Mouse (Mus musculus) Patski (cell line): ENCODE data around the gene Glis3. TPM values are rescaled to one million over a fixed set of nuclear protein-coding genes. Genes with fewer than 3 reads are reported as not detected.

Experiments
- ATAC-seq: fragments of 100-300 bp; one replicate; pipeline ENCODE4 v1.8.0; 2021
- CTCF ChIA-PET: fragments of 350-600 bp; sonication (Branson Sonifier 250); formaldehyde crosslinking; loops from one replicate; lab custom pipeline; 2022; ENCODE audit warnings: inconsistent platforms; lab: Charles Lee
- POLR2A ChIA-PET: fragments of 350-600 bp; sonication (Branson Sonifier 250); formaldehyde crosslinking; loops from one replicate; lab custom pipeline; 2022; ENCODE audit warnings: antibody characterized with exemption, inconsistent platforms; lab: Charles Lee
- DNase-seq: peaks from one replicate; pipeline ENCODE4 v3.0.0-alpha.2; 2011; ENCODE audit warnings: low read depth, low spot score
- H3K27me3 ChIP-seq: fragments of 371-371 bp; one replicate; pipeline ENCODE4 v1.5.1; 2021
- CTCF ChIP-seq: fragments of 100-300 bp; IDR thresholded peaks from one replicate; pipeline ENCODE4 v1.5.1; 2021
- in situ Hi-C: fragments of 300-500 bp; cut with MboI; formaldehyde crosslinking; loops from 3 replicates; pipeline ENCODE4 v1.11.1; 2018; ENCODE audit warnings: low pct_unique_long_range_greater_than_20kb, mixed read lengths
- polyA plus RNA-seq: library from polyadenylated mRNA; unstranded; gene quantifications from one replicate; pipeline ENCODE4 v1.2.3, GENCODE M21; 2021

Glis3 gene
- polyA plus RNA-seq, 1 experiment from 2014 or later, result 213 TPM

- CTCF ChIA-PET, result no interaction called here
- in situ Hi-C loops, result no loop called here
- ATAC-seq (no peak), DNase-seq (no peak)
- H3K27me3 ChIP-seq, result no peaks in the 10 kb centered on the region
- POLR2A ChIA-PET, result no interaction called here
- no peak for TF ChIP-seq CTCF
Measured at GRCm38 (mm10) chr19:28576619-28577018, 103.3 kb downstream of the Glis3 start.

- DNase-seq (no peak), ATAC-seq (no peak)
- in situ Hi-C loops, result no loop called here
- ChIA-PET POLR2A (no interaction called here), CTCF (no interaction called here)
- no peaks in the 10 kb centered on the region for H3K27me3 ChIP-seq
- no peak for TF ChIP-seq CTCF
Measured at GRCm38 (mm10) chr19:28573641-28574040, 106.2 kb downstream of the Glis3 start.

- ChIA-PET POLR2A (interaction anchor here (1.1 kb wide), 1 partner anchor 15 kb away, joined by 4 read pairs; no protein-coding TSS in a partner anchor), CTCF (interaction anchor here (1.6 to 2.0 kb wide), 2 partner anchors 9 to 156 kb away, joined by 3 to 4 read pairs; no protein-coding TSS in a partner anchor)
- no peaks in the 10 kb centered on the region for H3K27me3 ChIP-seq
- in situ Hi-C loops, result no loop called here
- ATAC-seq (no peak), DNase-seq (no peak)
- no peak for TF ChIP-seq CTCF
Measured at GRCm38 (mm10) chr19:28569856-28570255, 110.0 kb downstream of the Glis3 start.

- ATAC-seq (no peak), DNase-seq (no peak)
- ChIA-PET CTCF (interaction anchor here (1.2 kb wide), 1 partner anchor 55 kb away, joined by 3 read pairs; no protein-coding TSS in a partner anchor), POLR2A (no interaction called here)
- in situ Hi-C loops, result no loop called here
- no peak for TF ChIP-seq CTCF
- H3K27me3 ChIP-seq, result no peaks in the 10 kb centered on the region
Measured at GRCm38 (mm10) chr19:28567100-28567499, 112.8 kb downstream of the Glis3 start.

GRCm38 (mm10) chr19:28566554-28566953 lies 113.3 kb downstream of the Glis3 start:
- no peak for DNase-seq
- no peaks in the 10 kb centered on the region for H3K27me3 ChIP-seq
- POLR2A ChIA-PET, result no interaction called here

GRCm38 (mm10) chr19:28561697-28562002 lies 118.2 kb downstream of the Glis3 start:
- CTCF ChIA-PET, result interaction anchor here (1.2 to 1.3 kb wide), 2 partner anchors 26 to 58 kb away, joined by 4 to 6 read pairs; no protein-coding TSS in a partner anchor
- in situ Hi-C loops, result no loop called here
- H3K27me3 ChIP-seq, result no peaks in the 10 kb centered on the region
- POLR2A ChIA-PET, result interaction anchor here (0.5 to 0.8 kb wide), 4 partner anchors 26 to 216 kb away, joined by 3 to 6 read pairs (median 4); no protein-coding TSS in a partner anchor
- TF ChIP-seq CTCF, result no peak
- ATAC-seq, result no peak
- DNase-seq, result no peak

More at GRCm38 (mm10) chr19:28566554-28566953, 113.3 kb downstream of the Glis3 start:
- CTCF ChIA-PET, result interaction anchor here (1.2 kb wide), 1 partner anchor 56 kb away, joined by 3 read pairs; no protein-coding TSS in a partner anchor
- in situ Hi-C loops, result no loop called here
- no peak for TF ChIP-seq CTCF
- no peak for ATAC-seq

- POLR2A ChIA-PET, result interaction anchor here (0.5 to 0.8 kb wide), 3 partner anchors 27 to 126 kb away, joined by 3 to 6 read pairs (median 3); no protein-coding TSS in a partner anchor
- peak; percentile 83 for DNase-seq
- ATAC-seq, result peak; percentile 66
- H3K27me3 ChIP-seq, result no peaks in the 10 kb centered on the region
- CTCF ChIA-PET, result interaction anchor here (1.2 to 1.4 kb wide), 3 partner anchors 27 to 358 kb away, joined by 3 to 6 read pairs (median 4); no protein-coding TSS in a partner anchor
- TF ChIP-seq CTCF, result no peak
- in situ Hi-C loops, result no loop called here
Measured at GRCm38 (mm10) chr19:28560801-28561696, 118.8 kb downstream of the Glis3 start.

GRCm38 (mm10) chr19:28559836-28560235 lies 120.0 kb downstream of the Glis3 start:
- no peaks in the 10 kb centered on the region for H3K27me3 ChIP-seq
- in situ Hi-C loops, result loop anchor here (5.0 kb wide), 1 partner anchor 62 kb away; no protein-coding TSS in a partner anchor
- CTCF ChIA-PET, result interaction anchor here (1.4 kb wide), 1 partner anchor 357 kb away, joined by 3 read pairs; no protein-coding TSS in a partner anchor
- ATAC-seq (peak; percentile 53), DNase-seq (peak; percentile 78)
- POLR2A ChIA-PET, result interaction anchor here (0.7 to 3.2 kb wide), 3 partner anchors 29 to 120 kb away, joined by 3 to 9 read pairs (median 6); partner anchors contain the start of gene Glis3
- TF ChIP-seq CTCF, result no peak

- in situ Hi-C loops, result loop anchor here (5.0 kb wide), 1 partner anchor 63 kb away; no protein-coding TSS in a partner anchor
- ChIA-PET CTCF (no interaction called here), POLR2A (interaction anchor here (0.7 to 3.2 kb wide), 3 partner anchors 29 to 120 kb away, joined by 3 to 9 read pairs (median 6); partner anchors contain the start of gene Glis3)
- no peaks in the 10 kb centered on the region for H3K27me3 ChIP-seq
- TF ChIP-seq CTCF, result no peak
- DNase-seq (no peak), ATAC-seq (no peak)
Measured at GRCm38 (mm10) chr19:28559400-28559799, 120.5 kb downstream of the Glis3 start.

- ChIA-PET POLR2A (interaction anchor here (1.3 to 3.2 kb wide), 3 partner anchors 30 to 121 kb away, joined by 3 to 9 read pairs (median 6); partner anchors contain the start of gene Glis3), CTCF (no interaction called here)
- no peaks in the 10 kb centered on the region for H3K27me3 ChIP-seq
- ATAC-seq (peak; percentile 6), DNase-seq (peak; percentile 61)
- in situ Hi-C loops, result loop anchor here (5.0 kb wide), 1 partner anchor 64 kb away; no protein-coding TSS in a partner anchor
- TF ChIP-seq CTCF, result no peak
Measured at GRCm38 (mm10) chr19:28558661-28559060, 121.2 kb downstream of the Glis3 start.
